Mouse (Mus musculus): ENCODE measurements around the gene Arl14.

Gene Arl14

GRCm38 (mm10) chr3:69221806-69222501 lies at the start of gene Arl14:
TSS of gene Arl14 (plus strand) at chr3:69222419.
- DNase-seq (ENCODE audit: low read depth, low spot score): no peak

DNA sequence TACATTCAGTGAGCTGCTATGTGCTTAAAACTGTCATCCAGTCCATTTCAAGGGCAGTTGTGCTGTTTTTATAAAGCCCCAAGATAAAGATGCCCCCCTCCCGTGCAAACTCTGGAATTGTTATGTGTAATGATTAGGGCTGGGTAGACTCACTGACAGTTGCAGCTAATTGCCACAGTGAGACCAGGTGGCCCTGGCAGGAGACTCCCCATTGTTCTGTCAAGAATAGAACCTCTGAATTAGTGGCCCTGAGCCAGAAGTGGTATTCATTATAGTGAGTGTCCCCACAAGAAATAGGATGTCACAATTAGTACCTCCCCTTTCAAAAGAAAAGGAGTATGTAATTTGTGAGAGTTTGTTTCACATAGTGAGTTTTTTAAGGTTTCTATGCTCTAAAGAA lies 47.0 kb upstream of the Arl14 start:
- no peak for DNase-seq (ENCODE audit: low read depth, low spot score)

DNA sequence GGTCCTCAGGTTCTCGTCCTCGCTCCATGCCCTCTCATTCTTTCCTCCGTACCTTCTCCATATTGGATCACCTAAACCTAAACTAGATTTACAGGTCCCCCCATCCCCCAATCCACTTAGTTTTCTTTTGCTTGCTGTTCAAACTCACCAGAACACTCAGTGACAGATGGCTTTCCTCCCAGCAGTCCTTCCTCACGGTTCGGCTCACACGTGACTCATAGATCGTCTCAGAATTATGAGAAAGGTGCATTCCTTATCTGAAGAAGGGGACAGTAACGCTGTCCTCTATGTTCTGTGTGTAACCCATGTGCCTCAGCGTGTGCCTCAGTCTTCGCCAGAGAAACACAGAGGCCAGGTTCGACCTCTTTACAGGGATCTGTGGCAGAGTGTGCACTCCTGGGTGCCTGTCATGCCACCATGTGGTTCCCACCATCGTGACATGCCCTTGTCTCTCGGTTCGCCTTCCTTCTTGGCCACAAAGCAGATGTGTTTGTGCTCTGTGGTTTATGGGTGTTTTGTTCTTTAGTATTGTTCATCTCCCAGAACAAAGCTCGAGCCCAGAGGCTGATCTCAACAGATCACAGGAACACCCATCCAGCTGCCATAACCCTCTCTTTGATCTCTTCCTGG lies 44.9 kb upstream of the Arl14 start:
- DNase-seq (ENCODE audit: low read depth, low spot score): no peak

DNA sequence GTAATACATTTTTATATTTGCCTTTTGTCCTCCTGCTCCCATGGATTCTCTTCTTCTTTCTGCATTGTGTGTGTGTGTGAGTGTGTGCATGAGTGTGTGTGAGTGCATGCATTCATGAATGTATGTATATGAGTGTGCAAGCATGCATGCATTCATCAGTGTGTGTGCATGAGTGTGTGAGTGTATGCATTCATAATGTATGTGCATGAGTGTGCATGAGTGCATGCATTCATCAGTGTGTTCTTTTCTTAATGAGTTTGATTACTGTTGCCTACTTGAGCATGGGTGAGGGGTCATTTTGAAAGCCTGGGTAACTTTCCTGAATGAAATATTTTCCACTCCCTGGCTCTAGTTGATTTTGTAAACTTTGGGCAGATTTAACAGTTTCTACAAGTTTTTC lies 44.3 kb upstream of the Arl14 start:
- no peak for DNase-seq (ENCODE audit: low read depth, low spot score)

- DNase-seq (ENCODE audit: low read depth, low spot score): no peak
Observed at GRCm38 (mm10) chr3:69178365-69179004, 43.7 kb upstream of the Arl14 start.

- no peak for DNase-seq (ENCODE audit: low read depth, low spot score)
Observed at GRCm38 (mm10) chr3:69181531-69181930, 40.7 kb upstream of the Arl14 start.

DNA sequence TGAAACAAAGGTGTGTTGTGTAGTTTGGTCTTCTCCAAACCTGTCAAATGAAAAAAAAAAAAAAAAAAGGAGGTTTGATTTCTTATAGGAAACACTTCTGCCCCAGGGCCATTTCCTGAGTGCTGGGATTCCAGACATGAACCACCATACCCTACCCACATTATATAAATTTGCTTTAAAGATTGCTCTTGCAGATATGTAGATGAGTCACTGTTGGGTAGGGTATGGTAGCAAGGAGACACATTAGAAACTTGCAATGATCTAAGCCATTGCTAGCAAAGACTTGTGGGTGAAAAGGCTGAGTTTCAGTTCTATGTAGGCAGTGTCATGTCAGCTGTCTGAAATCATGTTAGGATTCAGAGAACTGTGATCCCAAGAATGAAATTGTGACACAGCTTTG lies 40.0 kb upstream of the Arl14 start:
- DNase-seq (ENCODE audit: low read depth, low spot score): no peak

GRCm38 (mm10) chr3:69185244-69185643 lies 37.0 kb upstream of the Arl14 start:
- DNase-seq (ENCODE audit: low read depth, low spot score): no peak

- DNase-seq (ENCODE audit: low read depth, low spot score): no peak
Observed at GRCm38 (mm10) chr3:69186031-69186430, 36.2 kb upstream of the Arl14 start.

DNA sequence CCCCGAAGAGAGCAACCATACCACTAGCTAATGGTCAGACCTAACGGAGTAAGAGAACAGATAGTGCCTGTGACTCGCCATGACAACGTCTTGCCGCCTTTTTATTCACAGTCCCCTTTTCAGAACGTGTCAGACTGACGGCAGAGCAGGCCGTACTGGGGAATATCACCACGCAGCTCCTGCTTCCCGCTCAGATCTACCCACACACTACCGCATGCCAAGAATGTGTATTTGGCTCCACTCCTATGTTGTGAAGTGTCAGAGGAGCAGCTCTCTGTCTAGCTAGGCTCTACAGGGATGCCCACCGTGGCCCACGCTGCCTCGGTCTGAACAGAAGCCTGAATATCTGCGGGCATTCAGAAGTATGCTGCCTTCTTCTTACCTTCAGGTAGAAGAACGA lies 35.6 kb upstream of the Arl14 start:
- no peak for DNase-seq (ENCODE audit: low read depth, low spot score)

DNA sequence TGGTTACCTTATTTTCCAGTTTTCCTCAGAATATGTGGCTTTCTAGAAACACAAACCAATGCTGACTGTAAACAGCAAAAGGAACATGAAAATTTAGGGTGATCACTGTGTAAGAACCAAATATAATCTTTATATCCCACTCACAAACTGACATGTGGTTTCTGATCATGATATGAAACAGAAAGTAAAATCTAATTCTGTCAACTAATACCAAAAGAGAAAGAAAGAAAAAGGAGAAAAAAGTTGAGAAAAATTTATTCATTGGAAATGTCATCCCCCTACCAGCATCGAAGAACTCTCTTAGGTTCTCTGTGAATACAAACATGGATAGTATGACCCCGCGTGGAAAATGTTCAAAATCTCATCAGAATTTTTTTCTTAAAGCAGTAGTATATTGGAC lies 29.2 kb upstream of the Arl14 start:
- no peak for DNase-seq (ENCODE audit: low read depth, low spot score)

DNA sequence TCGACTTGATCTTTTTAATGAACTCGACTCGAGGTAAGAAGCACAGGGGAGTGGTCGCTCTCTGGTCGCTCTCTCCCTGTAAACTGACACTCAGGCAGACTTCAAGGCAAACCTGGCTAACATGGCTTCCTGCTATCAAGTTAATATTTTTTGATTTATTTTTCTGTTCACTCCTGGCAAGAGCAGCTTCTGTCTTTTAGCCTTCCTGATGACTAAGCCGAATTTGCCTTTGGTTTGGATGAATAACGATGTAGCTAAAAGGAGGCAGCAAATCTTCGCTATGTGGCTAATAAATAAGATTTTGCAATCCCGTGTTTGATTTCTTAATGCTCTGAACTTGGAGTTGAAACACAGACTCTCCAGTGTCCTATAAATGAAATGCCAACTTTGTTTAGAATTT lies 27.7 kb upstream of the Arl14 start:
- no peak for DNase-seq (ENCODE audit: low read depth, low spot score)

GRCm38 (mm10) chr3:69195251-69195650 lies 27.0 kb upstream of the Arl14 start:
- DNase-seq (ENCODE audit: low read depth, low spot score): no peak

- DNase-seq (ENCODE audit: low read depth, low spot score): no peak
Observed at GRCm38 (mm10) chr3:69198098-69198497, 24.1 kb upstream of the Arl14 start.

DNA sequence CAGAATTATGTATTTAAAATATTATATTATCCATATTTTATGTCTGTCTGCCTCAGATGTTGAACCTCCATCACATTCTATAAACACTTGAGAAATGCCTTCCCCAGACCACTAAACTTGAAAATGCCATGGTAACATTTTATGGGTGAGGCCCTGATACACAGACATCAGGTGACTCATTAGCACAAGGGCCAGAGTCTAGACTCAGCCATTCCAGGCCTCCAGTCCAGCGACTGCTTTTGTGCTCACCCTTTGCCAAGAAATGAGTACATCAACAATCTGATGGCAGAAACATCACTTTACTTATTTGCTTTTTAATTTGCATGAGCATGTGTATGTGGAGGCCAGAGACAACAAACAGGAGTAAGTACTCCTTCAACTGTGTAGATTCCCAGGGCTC lies 22.0 kb upstream of the Arl14 start:
- DNase-seq (ENCODE audit: low read depth, low spot score): no peak

GRCm38 (mm10) chr3:69201206-69201605 lies 21.0 kb upstream of the Arl14 start:
- DNase-seq (ENCODE audit: low read depth, low spot score): no peak

GRCm38 (mm10) chr3:69202876-69203275 lies 19.3 kb upstream of the Arl14 start:
- no peak for DNase-seq (ENCODE audit: low read depth, low spot score)

DNA sequence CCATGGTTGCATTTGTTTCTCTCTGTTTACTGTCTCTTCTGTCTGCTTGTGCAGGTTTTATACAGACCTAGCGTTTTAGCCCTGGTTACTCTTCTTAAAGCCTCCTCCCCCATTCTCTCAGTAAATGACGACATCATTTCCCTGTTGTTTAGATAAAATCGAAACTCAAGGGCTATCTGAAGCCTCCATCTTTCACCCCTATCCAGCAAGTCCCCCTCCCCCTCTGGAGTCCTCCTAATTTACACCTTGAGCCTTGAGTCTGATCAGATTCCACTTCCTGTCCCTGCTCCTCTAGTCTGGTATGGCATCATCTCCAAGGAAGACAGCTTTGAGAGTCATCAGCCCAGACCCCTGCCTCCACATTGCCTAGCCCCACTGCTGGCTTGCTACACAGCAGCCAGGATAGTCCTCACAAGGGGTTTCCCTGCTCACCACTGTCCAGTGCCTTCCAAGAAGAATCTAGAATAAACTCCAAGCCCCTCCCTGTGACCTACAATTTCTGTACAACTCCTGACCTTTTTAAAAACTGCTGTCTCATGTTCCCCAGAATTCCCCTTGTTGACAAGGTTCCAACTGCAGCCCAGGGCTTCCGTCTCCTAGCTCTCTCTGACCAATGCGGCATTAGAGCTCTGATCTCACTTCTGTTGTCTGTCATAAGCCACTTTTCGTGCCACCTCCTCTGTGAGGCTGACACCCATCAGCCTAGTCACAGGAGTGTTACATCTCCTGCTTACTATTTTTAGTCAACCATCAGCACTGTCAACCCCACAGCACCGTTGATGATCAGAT lies 16.8 kb upstream of the Arl14 start:
- DNase-seq (ENCODE audit: low read depth, low spot score): no peak

DNA sequence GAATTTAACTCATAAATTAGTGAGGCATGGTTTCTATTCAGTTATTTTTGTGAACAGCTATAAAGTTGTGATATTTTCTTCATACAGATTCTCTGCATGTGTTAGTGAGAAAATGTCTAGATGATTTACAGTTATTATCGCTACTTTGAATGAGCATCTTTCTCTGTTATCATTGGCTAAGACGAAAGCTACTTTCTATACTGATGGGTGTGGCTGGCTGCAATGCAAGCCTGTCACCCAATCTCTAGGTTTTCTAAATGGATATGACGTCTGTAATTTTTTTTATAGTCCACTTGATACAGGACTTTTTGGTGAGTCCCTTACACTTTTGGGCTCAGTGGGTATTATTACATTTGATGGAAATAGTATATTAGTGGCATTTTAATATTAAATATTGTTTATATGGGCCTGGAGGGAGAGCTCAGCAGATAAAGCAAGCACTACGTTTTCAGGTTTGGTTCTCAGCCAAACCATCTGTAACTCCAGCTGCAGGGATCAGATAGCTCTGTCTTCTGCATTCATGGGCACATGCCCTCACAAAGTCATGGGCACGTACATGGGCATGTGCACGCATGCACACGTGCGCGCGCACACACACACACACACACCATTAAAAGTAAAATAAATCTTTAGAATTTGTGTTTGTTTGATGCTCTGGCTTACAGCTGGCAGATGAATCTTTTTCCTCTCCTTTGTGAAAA lies 15.9 kb upstream of the Arl14 start:
- DNase-seq (ENCODE audit: low read depth, low spot score): no peak

DNA sequence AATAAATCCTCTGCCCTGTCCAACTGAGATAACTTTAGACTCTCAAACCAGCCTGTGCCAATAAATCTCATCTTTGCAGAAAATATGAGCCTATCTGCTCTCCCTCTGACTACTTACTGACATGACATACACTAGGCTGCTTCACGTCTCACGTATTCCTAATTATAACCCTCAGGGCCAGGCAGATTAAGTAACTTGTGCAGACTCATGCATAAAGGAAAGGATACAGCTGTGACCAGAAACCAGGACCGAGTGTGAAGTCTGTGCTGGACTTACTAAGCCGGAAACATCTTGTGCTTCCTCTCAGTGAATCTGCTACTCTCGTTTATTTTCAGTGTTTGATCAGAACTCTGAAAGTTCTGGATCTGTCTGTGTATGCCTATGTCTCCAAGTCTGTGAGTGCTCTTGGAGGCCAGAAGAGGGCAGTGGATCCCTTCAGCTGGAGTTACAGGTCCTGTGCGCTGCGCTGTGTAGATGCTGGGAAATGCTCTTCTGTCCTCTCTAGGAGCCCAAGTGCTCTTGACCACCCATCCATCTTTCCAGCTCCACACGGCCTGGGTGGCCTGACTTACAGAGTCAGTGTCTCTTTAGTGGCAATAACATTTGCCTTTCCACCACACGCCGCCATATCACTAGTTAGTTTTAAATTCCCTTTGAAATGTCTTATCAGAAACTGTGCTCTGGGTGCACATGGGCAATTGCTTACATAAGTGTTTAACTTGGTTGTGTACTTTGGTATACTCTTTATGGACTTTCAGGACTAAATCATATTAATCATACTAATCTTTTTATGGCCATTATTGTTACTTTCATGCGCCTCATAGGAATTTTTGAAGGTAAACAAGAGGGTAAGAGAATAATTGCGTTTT lies 13.5 kb upstream of the Arl14 start:
- peak; percentile 77 for DNase-seq (ENCODE audit: low read depth, low spot score)

DNA sequence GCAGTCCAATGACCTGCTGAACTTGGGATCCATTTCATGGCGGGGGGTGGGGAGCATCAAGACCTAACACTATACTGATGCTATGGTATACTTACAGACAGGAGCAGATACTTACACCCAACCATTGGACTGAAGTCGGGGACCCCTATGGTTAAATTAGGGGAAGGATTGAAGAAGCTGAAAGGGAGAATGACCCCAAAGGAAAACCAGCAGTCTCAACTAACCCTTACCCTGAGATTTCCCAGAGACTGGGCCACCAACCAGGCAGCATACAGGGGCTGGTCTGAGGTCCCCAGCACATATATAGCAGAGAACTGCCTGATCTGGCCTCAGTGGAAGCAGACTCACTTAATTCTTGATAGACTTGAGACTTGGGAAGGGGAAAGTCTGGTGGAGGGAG lies 10.0 kb upstream of the Arl14 start:
- no peak for DNase-seq (ENCODE audit: low read depth, low spot score)

Measured in ES-CJ7 (cell line).